Mouse (Mus musculus) midbrain, embryonic 10.5 days (tissue): ENCODE measurements at regions not wholly inside any gene's neighbourhood (a gene's known extent, or its start where the extent isn't known, plus 50 kb on each side); places are given as distances from the start of the nearest gene placed in this dataset.
A peak's percentile ranks its signal among the peaks of the same experiment; 100 is the strongest.

Source experiments
- DNase-seq: peaks from one replicate; pipeline ENCODE4 v3.0.0-alpha.2; 2017; ENCODE audit warnings: low spot score
- H3K27ac ChIP-seq: fragments of 300-500 bp; sonication (generic); replicated peaks from 2 replicates; pipeline ENCODE4 v1.5.1; 2016; ENCODE audit warnings: mild to moderate bottlenecking
- H3K27me3 ChIP-seq: fragments of 300-500 bp; sonication (generic); 2 replicates; pipeline ENCODE4 v1.6.1; 2016; ENCODE audit warnings: low read depth, mild to moderate bottlenecking; ENCODE audit not compliant: poor library complexity, severe bottlenecking
- H3K36me3 ChIP-seq: fragments of 300-500 bp; sonication (generic); 2 replicates; pipeline ENCODE4 v1.6.1; 2016; ENCODE audit warnings: mild to moderate bottlenecking, moderate library complexity
- H3K4me1 ChIP-seq: fragments of 300-500 bp; sonication (generic); 2 replicates; pipeline ENCODE4 v1.6.1; 2016
- H3K4me3 ChIP-seq: fragments of 300-500 bp; sonication (generic); 2 replicates; pipeline ENCODE4 v1.5.1; 2016; ENCODE audit warnings: mild to moderate bottlenecking, moderate library complexity
- H3K9me3 ChIP-seq: fragments of 300-500 bp; sonication (generic); replicated peaks from 2 replicates; pipeline ENCODE4 v1.6.1; 2016; ENCODE audit warnings: mild to moderate bottlenecking
- WGBS: fragments of 180-500 bp; shearing (Covaris S2); methylation state at CpG from one replicate; pipeline ENCODE4 v1.1.7; 2016; 5-methylcytosine and 5-hydroxymethylcytosine counted together

GRCm38 (mm10) chr16:29990795-29991587 is 73.2 kb upstream of the Hes1 start:
- H3K4me1 ChIP-seq: peaks cover 14% of the 10 kb centered on the region
- H3K27ac ChIP-seq: no peak overlapping the region
- no peak overlapping the region for H3K4me3 ChIP-seq
- H3K9me3 ChIP-seq: no peaks in the 10 kb centered on the region
- peaks cover 57% of the 10 kb centered on the region for H3K27me3 ChIP-seq
- no peaks in the 10 kb centered on the region for H3K36me3 ChIP-seq
- 83% methylated on average over 9 of the region's 9 CpGs for WGBS
- DNase-seq: no peak

GRCm38 (mm10) chr16:29991876-29992380 is 72.3 kb upstream of the Hes1 start:
- no peak for DNase-seq
- 90% methylated on average over 8 of the region's 8 CpGs for WGBS
- H3K4me3 ChIP-seq: no peak overlapping the region
- no peak overlapping the region for H3K27ac ChIP-seq
- H3K9me3 ChIP-seq: no peaks in the 10 kb centered on the region
- peaks cover 57% of the 10 kb centered on the region for H3K27me3 ChIP-seq
- H3K4me1 ChIP-seq: peaks cover 21% of the 10 kb centered on the region
- no peaks in the 10 kb centered on the region for H3K36me3 ChIP-seq

GRCm38 (mm10) chr16:29993111-29993510 is 71.1 kb upstream of the Hes1 start:
- 80% methylated on average over 7 of the region's 7 CpGs for WGBS
- H3K27me3 ChIP-seq: peaks cover 57% of the 10 kb centered on the region
- no peak for DNase-seq
- H3K27ac ChIP-seq: no peak overlapping the region; the same call in 1 of the 2 replicates
- no peaks in the 10 kb centered on the region for H3K36me3 ChIP-seq
- H3K4me1 ChIP-seq: peaks cover 21% of the 10 kb centered on the region
- H3K9me3 ChIP-seq: no peaks in the 10 kb centered on the region
- H3K4me3 ChIP-seq: no peak overlapping the region

- Histone ChIP-seq H3K27ac (no peak overlapping the region; the same call in 1 of the 2 replicates), H3K9me3 (no peaks in the 10 kb centered on the region), H3K27me3 (peaks cover 57% of the 10 kb centered on the region), H3K36me3 (no peaks in the 10 kb centered on the region), H3K4me1 (peaks cover 21% of the 10 kb centered on the region), H3K4me3 (no peak overlapping the region)
- WGBS: 83% methylated on average over 6 of the region's 6 CpGs
- DNase-seq: no peak
Observed at GRCm38 (mm10) chr16:29993535-29993934, 70.6 kb upstream of the Hes1 start.

- Histone ChIP-seq H3K27ac (peak overlapping the region; percentile 50), H3K36me3 (no peaks in the 10 kb centered on the region), H3K27me3 (peaks cover 51% of the 10 kb centered on the region), H3K4me1 (peaks cover 15% of the 10 kb centered on the region), H3K4me3 (no peak overlapping the region), H3K9me3 (no peaks in the 10 kb centered on the region)
- peak; percentile 51 for DNase-seq
- 42% methylated on average over 12 of the region's 12 CpGs for WGBS
Observed at GRCm38 (mm10) chr16:29996139-29997069, 67.8 kb upstream of the Hes1 start.

- Histone ChIP-seq H3K9me3 (no peaks in the 10 kb centered on the region), H3K4me1 (peaks cover 19% of the 10 kb centered on the region), H3K36me3 (no peaks in the 10 kb centered on the region), H3K27ac (no peak overlapping the region), H3K27me3 (peaks cover 42% of the 10 kb centered on the region), H3K4me3 (no peak overlapping the region)
- 83% methylated on average over 2 of the region's 2 CpGs for WGBS
- no peak for DNase-seq
Observed at GRCm38 (mm10) chr16:30000166-30000565, 64.0 kb upstream of the Hes1 start.

- 71% methylated on average over 3 of the region's 3 CpGs for WGBS
- H3K27me3 ChIP-seq: peaks cover 71% of the 10 kb centered on the region
- no peak overlapping the region for H3K27ac ChIP-seq
- H3K9me3 ChIP-seq: no peaks in the 10 kb centered on the region
- H3K4me1 ChIP-seq: peaks cover 40% of the 10 kb centered on the region
- no peak overlapping the region for H3K4me3 ChIP-seq
- no peak for DNase-seq
- H3K36me3 ChIP-seq: no peaks in the 10 kb centered on the region
Observed at GRCm38 (mm10) chr16:30005124-30005523, 59.1 kb upstream of the Hes1 start.

- no peak overlapping the region for H3K4me3 ChIP-seq
- H3K27ac ChIP-seq: no peak overlapping the region
- DNase-seq: no peak
- no peaks in the 10 kb centered on the region for H3K36me3 ChIP-seq
- H3K4me1 ChIP-seq: peaks cover 40% of the 10 kb centered on the region
- 57% methylated on average over 4 of the region's 4 CpGs for WGBS
- peaks cover 80% of the 10 kb centered on the region for H3K27me3 ChIP-seq
- H3K9me3 ChIP-seq: no peaks in the 10 kb centered on the region
Observed at GRCm38 (mm10) chr16:30006826-30007225, 57.4 kb upstream of the Hes1 start.

- H3K4me1 ChIP-seq: peaks cover 44% of the 10 kb centered on the region
- WGBS: 1% methylated on average over 53 of the region's 62 CpGs
- H3K36me3 ChIP-seq: no peaks in the 10 kb centered on the region
- H3K9me3 ChIP-seq: no peaks in the 10 kb centered on the region
- peak; percentile 87 for DNase-seq
- H3K27me3 ChIP-seq: peaks cover 79% of the 10 kb centered on the region
- peak overlapping the region; percentile 64 for H3K4me3 ChIP-seq
- H3K27ac ChIP-seq: peak overlapping the region; percentile 91
Observed at GRCm38 (mm10) chr16:30008451-30009357, 55.5 kb upstream of the Hes1 start.

GRCm38 (mm10) chr16:30009521-30010186 is 54.5 kb upstream of the Hes1 start:
- Histone ChIP-seq H3K36me3 (no peaks in the 10 kb centered on the region), H3K27ac (peak overlapping the region; percentile 91), H3K9me3 (no peaks in the 10 kb centered on the region), H3K4me1 (peaks cover 44% of the 10 kb centered on the region), H3K4me3 (peak overlapping the region; percentile 64), H3K27me3 (peaks cover 79% of the 10 kb centered on the region)
- no peak for DNase-seq
- 21% methylated on average over 17 of the region's 17 CpGs for WGBS

GRCm38 (mm10) chr16:30013123-30013522 is 51.1 kb upstream of the Hes1 start:
- Histone ChIP-seq H3K4me1 (peaks cover 30% of the 10 kb centered on the region), H3K36me3 (no peaks in the 10 kb centered on the region), H3K27ac (no peak overlapping the region), H3K4me3 (no peak overlapping the region), H3K9me3 (no peaks in the 10 kb centered on the region), H3K27me3 (peaks cover 70% of the 10 kb centered on the region)
- no peak for DNase-seq
- 57% methylated on average over 2 of the region's 2 CpGs for WGBS
